Mouse (Mus musculus): ENCODE measurements at regions not wholly inside any gene's neighbourhood (a gene's known extent, or its start where the extent isn't known, plus 50 kb on each side); places are given as distances from the start of the nearest gene placed in this dataset.

- TF ChIP-seq CTCF (conservative IDR thresholded peaks at IDR 0.05; ENCODE audit: low read length) = no peak
- no peak for TF ChIP-seq POU5F1 (IDR thresholded peaks at IDR 0.05; ENCODE audit: borderline replicate concordance, low read length)
- TF ChIP-seq NANOG (IDR thresholded peaks at IDR 0.05; ENCODE audit: borderline replicate concordance, low read length) = no peak
Measured at GRCm38 (mm10) chr14:48799442-48800099, 126.0 kb upstream of the Otx2 start.
